Mouse (Mus musculus) large intestine, adult 2 months (tissue): ENCODE results near the gene Gas2l2. TPM values are rescaled to one million over a fixed set of nuclear protein-coding genes. Genes with fewer than 3 reads are reported as not detected.

Experiments
- DNase-seq: peaks from one replicate; pipeline ENCODE4 v3.0.0-alpha.2; 2012; ENCODE audit warnings: low read depth, low spot score
- WGBS: fragments of 180-500 bp; shearing (Covaris S2); methylation state at CpG from one replicate; pipeline ENCODE4 v1.1.7; 2018; 5-methylcytosine and 5-hydroxymethylcytosine counted together
- polyA plus RNA-seq: library from polyadenylated mRNA; depleted of rRNA; stranded (reverse); fragments of >200 nt; gene quantifications from 2 replicates; pipeline ENCODE4 v1.2.3, GENCODE M21; 2012

The Gas2l2 gene
- polyA plus RNA-seq, 1 experiment = 0.38 TPM

GRCm38 (mm10) chr11:83447612-83448011 is 18.4 kb upstream of the Gas2l2 start:
- no peak for DNase-seq
- WGBS = 86% methylated on average over 10 of the region's 10 CpGs

GRCm38 (mm10) chr11:83445001-83445400 is 15.7 kb upstream of the Gas2l2 start:
- WGBS = 28% methylated on average over 19 of the region's 19 CpGs
- DNase-seq = no peak

GRCm38 (mm10) chr11:83443824-83444223 is 14.6 kb upstream of the Gas2l2 start:
- 15% methylated on average over 7 of the region's 7 CpGs for WGBS
- DNase-seq = no peak

GRCm38 (mm10) chr11:83442596-83443267 is 13.5 kb upstream of the Gas2l2 start:
- DNase-seq = peak; percentile 67
- 15% methylated on average over 29 of the region's 29 CpGs for WGBS

GRCm38 (mm10) chr11:83441235-83441634 is 12.0 kb upstream of the Gas2l2 start:
- no peak for DNase-seq
- WGBS = 54% methylated on average over 7 of the region's 7 CpGs

- DNase-seq = peak; percentile 89
- under 1% methylated on average over 75 of the region's 75 CpGs for WGBS
Measured at GRCm38 (mm10) chr11:83440081-83441064, 11.1 kb upstream of the Gas2l2 start.

- 18% methylated on average over 11 of the region's 11 CpGs for WGBS
Measured at GRCm38 (mm10) chr11:83439426-83440060, 10.3 kb upstream of the Gas2l2 start.

GRCm38 (mm10) chr11:83437377-83437776 is 8.1 kb upstream of the Gas2l2 start, which contains the start of gene 1700020L24Rik:
Gene 1700020L24Rik, plus strand, starts transcription at chr11:83437677.
- WGBS = 89% methylated on average over 1 of the region's 1 CpGs
- no peak for DNase-seq

More at GRCm38 (mm10) chr11:83439426-83440060, 10.3 kb upstream of the Gas2l2 start:
- DNase-seq = no peak

- no peak for DNase-seq
- 66% methylated on average over 2 of the region's 2 CpGs for WGBS
Measured at GRCm38 (mm10) chr11:83432533-83432932, 3.3 kb upstream of the Gas2l2 start.

GRCm38 (mm10) chr11:83426964-83427363 is 2.3 kb downstream of the Gas2l2 start:
- DNase-seq = peak; percentile 18
- 16% methylated on average over 17 of the region's 17 CpGs for WGBS

GRCm38 (mm10) chr11:83424681-83425080 is 4.6 kb downstream of the Gas2l2 start:
- 8% methylated on average over 8 of the region's 8 CpGs for WGBS
- peak; percentile 14 for DNase-seq

GRCm38 (mm10) chr11:83421305-83421704 is 8.0 kb downstream of the Gas2l2 start:
- DNase-seq = peak; percentile 28
- 3% methylated on average over 9 of the region's 9 CpGs for WGBS

GRCm38 (mm10) chr11:83420338-83420737 is 8.9 kb downstream of the Gas2l2 start:
- DNase-seq = no peak
- 48% methylated on average over 4 of the region's 4 CpGs for WGBS

- 8% methylated on average over 38 of the region's 38 CpGs for WGBS
- DNase-seq = no peak
Measured at GRCm38 (mm10) chr11:83418566-83418965, 10.7 kb downstream of the Gas2l2 start.

GRCm38 (mm10) chr11:83417708-83418107 is 11.5 kb downstream of the Gas2l2 start:
- 82% methylated on average over 7 of the region's 7 CpGs for WGBS
- no peak for DNase-seq

GRCm38 (mm10) chr11:83417080-83417479 is 12.2 kb downstream of the Gas2l2 start:
- DNase-seq = peak; percentile 13
- WGBS = 3% methylated on average over 5 of the region's 5 CpGs

- 50% methylated on average over 6 of the region's 6 CpGs for WGBS
- no peak for DNase-seq
Measured at GRCm38 (mm10) chr11:83410510-83410909, 18.7 kb downstream of the Gas2l2 start.

- no peak for DNase-seq
- 4% methylated on average over 39 of the region's 40 CpGs for whole genome bisulfite sequencing
Measured at GRCm38 (mm10) chr11:83409792-83410291, 19.4 kb downstream of the Gas2l2 start.

- DNase-seq = no peak
- 3% methylated on average over 40 of the region's 44 CpGs for WGBS
Measured at GRCm38 (mm10) chr11:83409087-83409754, 20.0 kb downstream of the Gas2l2 start, which contains the start of gene Rasl10b. Gene Rasl10b, plus strand, starts transcription at chr11:83409137.
